Mouse (Mus musculus): Measurements from ENCODE around the gene Trio. TPM values are rescaled to one million over a fixed set of nuclear protein-coding genes. Genes with fewer than 3 reads are reported as not detected.

The Trio gene
- polyA plus RNA-seq, 1 experiment, result 49.9 TPM

GRCm38 (mm10) chr15:27759890-27760289 lies 265.8 kb downstream of the Trio start:
- Histone ChIP-seq H3K27ac (ENCODE audit: insufficient read depth, low read depth, low read length) (no peak overlapping the region), H3K4me1 (ENCODE audit: control insufficient read depth, insufficient read depth, low read length) (peaks cover 3% of the 10 kb centered on the region), H3K4me3 (ENCODE audit: insufficient read depth, low read length) (no peak overlapping the region)
- TF ChIP-seq CTCF (IDR thresholded peaks at IDR 0.05; ENCODE audit: low read depth, low read length) (no peak), POLR2A (IDR thresholded peaks at IDR 0.05; ENCODE audit: borderline replicate concordance, low read depth, low read length) (no peak)

- Histone ChIP-seq H3K27ac (ENCODE audit: insufficient read depth, low read depth, low read length) (no peak overlapping the region), H3K4me1 (ENCODE audit: control insufficient read depth, insufficient read depth, low read length) (peaks cover 3% of the 10 kb centered on the region), H3K4me3 (ENCODE audit: insufficient read depth, low read length) (no peak overlapping the region)
- no peak for TF ChIP-seq POLR2A (IDR thresholded peaks at IDR 0.05; ENCODE audit: borderline replicate concordance, low read depth, low read length)
- no peak for TF ChIP-seq CTCF (IDR thresholded peaks at IDR 0.05; ENCODE audit: low read depth, low read length)
Measured at GRCm38 (mm10) chr15:27758680-27759079, 267.0 kb downstream of the Trio start.

GRCm38 (mm10) chr15:27756426-27756825 lies 269.2 kb downstream of the Trio start:
- TF ChIP-seq POLR2A (IDR thresholded peaks at IDR 0.05; ENCODE audit: borderline replicate concordance, low read depth, low read length) (no peak), CTCF (IDR thresholded peaks at IDR 0.05; ENCODE audit: low read depth, low read length) (no peak)
- Histone ChIP-seq H3K4me3 (ENCODE audit: insufficient read depth, low read length) (no peak overlapping the region), H3K27ac (ENCODE audit: insufficient read depth, low read depth, low read length) (no peak overlapping the region), H3K4me1 (ENCODE audit: control insufficient read depth, insufficient read depth, low read length) (peaks cover 3% of the 10 kb centered on the region)

GRCm38 (mm10) chr15:27754571-27755260 lies 270.9 kb downstream of the Trio start:
- TF ChIP-seq CTCF (IDR thresholded peaks at IDR 0.05; ENCODE audit: low read depth, low read length) (no peak), POLR2A (IDR thresholded peaks at IDR 0.05; ENCODE audit: borderline replicate concordance, low read depth, low read length) (no peak)
- no peak overlapping the region for H3K27ac ChIP-seq (ENCODE audit: insufficient read depth, low read depth, low read length)

GRCm38 (mm10) chr15:27753923-27754322 lies 271.7 kb downstream of the Trio start:
- no peak for TF ChIP-seq CTCF (IDR thresholded peaks at IDR 0.05; ENCODE audit: low read depth, low read length)
- no peak for TF ChIP-seq POLR2A (IDR thresholded peaks at IDR 0.05; ENCODE audit: borderline replicate concordance, low read depth, low read length)
- Histone ChIP-seq H3K4me3 (ENCODE audit: insufficient read depth, low read length) (no peak overlapping the region), H3K27ac (ENCODE audit: insufficient read depth, low read depth, low read length) (no peak overlapping the region), H3K4me1 (ENCODE audit: control insufficient read depth, insufficient read depth, low read length) (peaks cover 3% of the 10 kb centered on the region)

More at GRCm38 (mm10) chr15:27754571-27755260, 270.9 kb downstream of the Trio start:
- Histone ChIP-seq H3K4me1 (ENCODE audit: control insufficient read depth, insufficient read depth, low read length) (peaks cover 3% of the 10 kb centered on the region), H3K4me3 (ENCODE audit: insufficient read depth, low read length) (no peak overlapping the region)

- no peak overlapping the region for H3K27ac ChIP-seq (ENCODE audit: insufficient read depth, low read depth, low read length)
- no peak for TF ChIP-seq POLR2A (IDR thresholded peaks at IDR 0.05; ENCODE audit: borderline replicate concordance, low read depth, low read length)
- TF ChIP-seq CTCF (IDR thresholded peaks at IDR 0.05; ENCODE audit: low read depth, low read length), result no peak
- H3K4me3 ChIP-seq (ENCODE audit: insufficient read depth, low read length), result no peak overlapping the region
- H3K4me1 ChIP-seq (ENCODE audit: control insufficient read depth, insufficient read depth, low read length), result no peaks in the 10 kb centered on the region
Measured at GRCm38 (mm10) chr15:27752677-27753342, 272.8 kb downstream of the Trio start.

- Histone ChIP-seq H3K4me3 (ENCODE audit: insufficient read depth, low read length) (no peak overlapping the region), H3K4me1 (ENCODE audit: control insufficient read depth, insufficient read depth, low read length) (no peaks in the 10 kb centered on the region), H3K27ac (ENCODE audit: insufficient read depth, low read depth, low read length) (no peak overlapping the region)
- TF ChIP-seq POLR2A (IDR thresholded peaks at IDR 0.05; ENCODE audit: borderline replicate concordance, low read depth, low read length), result no peak
- peak; percentile 58 for TF ChIP-seq CTCF (IDR thresholded peaks at IDR 0.05; ENCODE audit: low read depth, low read length)
Measured at GRCm38 (mm10) chr15:27751612-27752405, 273.8 kb downstream of the Trio start.

GRCm38 (mm10) chr15:27748739-27749138 lies 276.9 kb downstream of the Trio start:
- H3K4me3 ChIP-seq (ENCODE audit: insufficient read depth, low read length), result no peak overlapping the region
- TF ChIP-seq CTCF (IDR thresholded peaks at IDR 0.05; ENCODE audit: low read depth, low read length) (no peak), POLR2A (IDR thresholded peaks at IDR 0.05; ENCODE audit: borderline replicate concordance, low read depth, low read length) (no peak)
- H3K27ac ChIP-seq (ENCODE audit: insufficient read depth, low read depth, low read length), result no peak overlapping the region
- no peaks in the 10 kb centered on the region for H3K4me1 ChIP-seq (ENCODE audit: control insufficient read depth, insufficient read depth, low read length)

GRCm38 (mm10) chr15:27747512-27747911 lies 278.1 kb downstream of the Trio start:
- no peak for TF ChIP-seq CTCF (IDR thresholded peaks at IDR 0.05; ENCODE audit: low read depth, low read length)
- TF ChIP-seq POLR2A (IDR thresholded peaks at IDR 0.05; ENCODE audit: borderline replicate concordance, low read depth, low read length), result no peak
- Histone ChIP-seq H3K4me3 (ENCODE audit: insufficient read depth, low read length) (no peak overlapping the region), H3K4me1 (ENCODE audit: control insufficient read depth, insufficient read depth, low read length) (no peaks in the 10 kb centered on the region), H3K27ac (ENCODE audit: insufficient read depth, low read depth, low read length) (no peak overlapping the region)
